Mouse (Mus musculus) E14TG2a.4 (cell line): ENCODE data around the gene Tyms.

ENCODE experiments used
- CTCF ChIP-seq: conservative IDR thresholded peaks from 2 replicates; pipeline ENCODE4 v1.5.1; 2014; ENCODE audit warnings: low read length
- NANOG ChIP-seq: IDR thresholded peaks from 2 replicates; pipeline ENCODE4 v1.6.1; 2014; ENCODE audit warnings: borderline replicate concordance, low read length, mixed read lengths
- POU5F1 ChIP-seq: IDR thresholded peaks from 2 replicates; pipeline ENCODE4 v1.6.1; 2014; ENCODE audit warnings: low read length, borderline replicate concordance

DNA sequence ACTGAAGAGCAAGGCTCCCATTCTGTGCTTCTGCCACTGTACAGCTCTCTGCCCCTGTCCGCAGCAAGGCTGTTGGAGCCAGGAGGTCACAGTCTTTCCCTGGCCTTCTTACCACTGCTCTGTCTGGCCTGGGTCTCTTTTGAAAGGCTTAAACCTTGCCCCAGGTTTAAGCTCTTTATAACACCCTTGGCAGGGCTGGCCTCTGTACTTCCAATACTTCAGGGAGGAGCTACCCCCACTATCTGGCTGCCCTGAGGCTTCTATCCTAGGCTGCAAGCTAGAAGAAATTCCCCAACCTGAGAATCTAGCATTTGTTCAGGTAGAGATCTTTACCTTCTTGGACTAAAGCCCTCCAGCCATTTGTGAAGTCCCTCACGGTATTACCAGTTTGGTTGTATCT lies 36.5 kb upstream of the Tyms start:
- TF ChIP-seq CTCF (no peak), POU5F1 (no peak), NANOG (no peak)
